Mouse (Mus musculus) CH12.LX (cell line): ENCODE results near the gene Rmnd1.

Experiments
- CTCF ChIP-seq, 2 experiments: IDR thresholded peaks in 1 of 2; conservative IDR thresholded peaks in 1 of 2; 2 replicates each; pipeline ENCODE4 v1.5.1; 2011 to 2012; ENCODE audit warnings: low read depth in 2 of 2, low read length in 2 of 2, improper control_type of control experiment in 1 of 2, inconsistent platforms in 1 of 2, mild to moderate bottlenecking in 1 of 2, moderate library complexity in 1 of 2
- ELF1 ChIP-seq: IDR thresholded peaks from 2 replicates; pipeline ENCODE4 v1.6.1; 2014; ENCODE audit warnings: low read depth, mild to moderate bottlenecking, inconsistent platforms, low read length, improper control_type of control experiment
- EP300 ChIP-seq: IDR thresholded peaks from 2 replicates; pipeline ENCODE4 v1.6.1; 2011; ENCODE audit warnings: low read length, improper control_type of control experiment
- ETS1 ChIP-seq: conservative IDR thresholded peaks from 2 replicates; pipeline ENCODE4 v1.6.1; 2012; ENCODE audit warnings: low read depth, mild to moderate bottlenecking, inconsistent platforms, low read length, improper control_type of control experiment, moderate library complexity
- IRF4 ChIP-seq: IDR thresholded peaks from 2 replicates; pipeline ENCODE4 v1.6.1; 2014; ENCODE audit warnings: low read depth, mild to moderate bottlenecking, inconsistent platforms, low read length, improper control_type of control experiment
- MAZ ChIP-seq: IDR thresholded peaks from 2 replicates; pipeline ENCODE4 v1.6.1; 2012; ENCODE audit warnings: low read depth, mild to moderate bottlenecking, inconsistent platforms, low read length, improper control_type of control experiment, moderate library complexity
- MYC ChIP-seq: IDR thresholded peaks from 2 replicates; pipeline ENCODE4 v1.6.1; 2011; ENCODE audit warnings: low read depth, mild to moderate bottlenecking, improper control_type of control experiment, low read length
- POLR2A ChIP-seq: IDR thresholded peaks from 2 replicates; pipeline ENCODE4 v1.6.1; 2011; ENCODE audit warnings: low read depth, mild to moderate bottlenecking, improper control_type of control experiment, low read length
- SMC3 ChIP-seq: IDR thresholded peaks from 2 replicates; pipeline ENCODE4 v1.6.1; 2011; ENCODE audit warnings: low read depth, low read length, improper control_type of control experiment
- TBP ChIP-seq: conservative IDR thresholded peaks from 2 replicates; pipeline ENCODE4 v1.6.1; 2011; ENCODE audit warnings: low read depth, low read length, improper control_type of control experiment
- TCF12 ChIP-seq: IDR thresholded peaks from 2 replicates; pipeline ENCODE4 v1.6.1; 2014; ENCODE audit warnings: low read depth, mild to moderate bottlenecking, inconsistent platforms, low read length, improper control_type of control experiment

GRCm38 (mm10) chr10:4387701-4388383 is 44.3 kb downstream of the Rmnd1 start, which contains the start of gene Zbtb2:
- TF ChIP-seq MYC (no peak), IRF4 (no peak), ETS1 (no peak), TCF12 (no peak), EP300 (no peak), MAZ (no peak), CTCF (conservative IDR thresholded peaks at IDR 0.05 in 1 of 2, IDR thresholded peaks at IDR 0.05 in 1 of 2; ENCODE audit: low read depth in 2 of 2, low read length in 2 of 2) (no peak), POLR2A (no peak), TBP (no peak), ELF1 (no peak), SMC3 (no peak)
